Mouse (Mus musculus): ENCODE results near the gene Galr2.

DNA sequence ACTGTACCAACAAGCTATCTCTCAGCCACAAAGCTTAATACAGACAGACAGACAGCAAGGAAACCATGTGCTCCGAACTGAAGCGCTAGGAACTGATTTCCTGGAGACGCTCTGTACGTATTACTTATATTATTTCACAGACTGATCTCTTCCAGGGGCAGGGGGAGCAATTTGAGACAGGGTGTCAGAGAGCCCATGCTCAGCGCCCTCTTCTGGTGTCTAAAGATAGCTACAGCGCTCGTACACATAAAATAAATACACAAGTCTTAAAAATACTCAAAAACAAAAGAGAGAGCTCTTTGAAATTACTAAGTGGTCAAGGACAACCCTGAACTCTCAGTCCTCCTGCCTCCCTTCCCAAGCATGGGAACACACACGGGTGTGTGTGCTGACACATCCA, 13.1 kb upstream of the Galr2 start:
- TF ChIP-seq POLR2A (IDR thresholded peaks at IDR 0.05; ENCODE audit: extremely low read depth, insufficient read depth, low read length): no peak
- TF ChIP-seq CTCF (IDR thresholded peaks at IDR 0.05; ENCODE audit: extremely low read depth, insufficient read depth, low read length): no peak
